Comparison of ENCODE assay signal across 15 mouse cellular contexts in genomic region chr2:131478916-131479315, GRCm38 (mm10).
"Had no signal": no experiment of that assay in that cellular context is flagged by ENCODE, and none has a peak within 500 bp of the region (broad histone marks: within the 10 kb centered on the region; RNA-seq: fewer than 3 reads in every experiment).

No protein-coding gene starts in this region.

- H3K9ac ChIP-seq: limb, embryonic 13.5 days; liver, embryonic 14.5 days; midbrain, embryonic 13.5 days; neural tube, embryonic 12.5 days had no signal

- H3K4me2 ChIP-seq: limb, embryonic 13.5 days; midbrain, embryonic 13.5 days; neural tube, embryonic 12.5 days had no signal

- H3K27ac ChIP-seq: layer of hippocampus, adult 2 months; limb, embryonic 13.5 days; liver, embryonic 14.5 days; midbrain, embryonic 13.5 days; neural tube, embryonic 12.5 days; stomach, postnatal 0 days had no signal

- H3K27me3 ChIP-seq: limb, embryonic 13.5 days; midbrain, embryonic 13.5 days; neural tube, embryonic 12.5 days had no signal

- ATAC-seq: intestine, embryonic 16.5 days; midbrain, embryonic 13.5 days had no signal

- H3K9me3 ChIP-seq: limb, embryonic 13.5 days; midbrain, embryonic 13.5 days had no signal

- H3K4me3 ChIP-seq: layer of hippocampus, adult 2 months; limb, embryonic 13.5 days; midbrain, embryonic 13.5 days; neural tube, embryonic 12.5 days had no signal

- H3K36me3 ChIP-seq: limb, embryonic 13.5 days; midbrain, embryonic 13.5 days; neural tube, embryonic 12.5 days had no signal

- H3K4me1 ChIP-seq: midbrain, embryonic 13.5 days; neural tube, embryonic 12.5 days had no signal

- DNase-seq: kidney, adult 9 months; kidney, postnatal 10 days; kidney, postnatal 4 days; left cerebral cortex, postnatal 4 days; lung, adult 18-20 months; lung, postnatal 10 days; lung, postnatal 4 days; retina, postnatal 1 day had no signal
